Mouse (Mus musculus): ENCODE measurements around the gene Paqr6.
A peak's percentile ranks its signal among the peaks of the same experiment; 100 is the strongest.
"Not testable (repeated sequence)": the region's sequence is repeated elsewhere in the genome, so short reads cannot be mapped to it uniquely, and the experiment has no call there.

Gene Paqr6

GRCm38 (mm10) chr3:88366830-88367428 is 2.5 kb downstream of the Paqr6 start:
- not testable (repeated sequence) for DNase-seq (ENCODE audit: low read depth)

DNA sequence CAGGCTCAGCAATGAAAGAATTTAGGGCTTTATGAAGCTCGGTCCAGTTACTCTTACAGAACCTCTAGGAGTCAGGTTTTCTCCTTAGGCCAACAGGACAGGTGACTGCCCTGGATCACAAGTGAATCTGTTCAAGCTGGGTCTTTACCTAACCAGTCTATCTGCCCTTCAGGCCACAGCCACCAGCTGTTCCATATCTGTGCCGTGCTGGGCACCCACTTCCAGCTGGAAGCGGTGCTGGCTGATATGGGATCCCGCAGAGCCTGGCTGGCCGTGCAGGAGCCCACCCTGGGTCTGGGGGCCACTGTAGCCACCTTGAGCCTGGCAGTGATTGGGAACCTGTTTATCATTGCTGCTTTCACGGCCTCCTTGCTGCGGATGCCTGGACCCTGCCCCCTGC is 3.1 kb downstream of the Paqr6 start:
- not testable (repeated sequence) for DNase-seq (ENCODE audit: low read depth)

DNA sequence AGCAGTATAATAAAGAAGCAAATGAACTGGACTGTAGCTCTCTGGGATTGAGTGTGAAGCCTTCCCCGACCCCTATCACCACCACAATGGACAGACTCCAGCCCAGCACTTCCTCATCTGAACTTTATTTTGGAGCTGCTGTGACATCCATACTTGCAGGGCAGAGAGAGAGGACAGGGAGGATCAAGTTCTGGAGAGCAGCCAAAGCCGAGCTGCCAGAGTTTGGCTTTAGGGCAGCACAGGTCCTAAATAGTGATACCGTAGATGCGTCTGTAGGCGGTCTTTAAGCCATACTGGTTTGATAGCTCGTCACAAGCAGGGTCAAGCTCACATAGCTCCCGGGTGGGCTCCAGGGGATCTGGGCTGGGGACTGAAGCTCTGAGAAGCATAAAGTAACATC is 4.1 kb downstream of the Paqr6 start:
- DNase-seq (ENCODE audit: low read depth): not testable (repeated sequence)

DNA sequence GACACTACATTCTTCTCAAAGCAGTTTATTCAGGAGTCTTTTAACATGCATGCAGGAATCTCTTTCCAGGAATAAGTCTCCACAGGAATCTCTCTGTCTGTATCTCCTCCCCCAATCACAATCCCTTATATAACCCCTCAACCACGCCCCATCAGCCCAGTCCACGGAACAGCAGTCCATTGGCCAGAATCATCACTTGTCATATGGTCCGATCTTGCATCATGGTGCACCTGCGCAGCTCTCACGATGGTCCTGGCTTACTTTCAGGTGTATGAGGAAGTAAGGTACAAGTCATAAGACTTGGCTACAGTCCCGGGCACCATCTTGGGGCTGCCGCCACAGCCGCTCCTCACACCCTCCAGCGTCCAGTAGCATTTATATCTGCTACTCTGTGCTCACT is 8.3 kb downstream of the Paqr6 start, which contains the start of gene Bglap3:
Gene Bglap3 (minus strand): TSS at position 101 of the 400 bp plus-strand sequence.
- not testable (repeated sequence) for DNase-seq (ENCODE audit: low read depth)

DNA sequence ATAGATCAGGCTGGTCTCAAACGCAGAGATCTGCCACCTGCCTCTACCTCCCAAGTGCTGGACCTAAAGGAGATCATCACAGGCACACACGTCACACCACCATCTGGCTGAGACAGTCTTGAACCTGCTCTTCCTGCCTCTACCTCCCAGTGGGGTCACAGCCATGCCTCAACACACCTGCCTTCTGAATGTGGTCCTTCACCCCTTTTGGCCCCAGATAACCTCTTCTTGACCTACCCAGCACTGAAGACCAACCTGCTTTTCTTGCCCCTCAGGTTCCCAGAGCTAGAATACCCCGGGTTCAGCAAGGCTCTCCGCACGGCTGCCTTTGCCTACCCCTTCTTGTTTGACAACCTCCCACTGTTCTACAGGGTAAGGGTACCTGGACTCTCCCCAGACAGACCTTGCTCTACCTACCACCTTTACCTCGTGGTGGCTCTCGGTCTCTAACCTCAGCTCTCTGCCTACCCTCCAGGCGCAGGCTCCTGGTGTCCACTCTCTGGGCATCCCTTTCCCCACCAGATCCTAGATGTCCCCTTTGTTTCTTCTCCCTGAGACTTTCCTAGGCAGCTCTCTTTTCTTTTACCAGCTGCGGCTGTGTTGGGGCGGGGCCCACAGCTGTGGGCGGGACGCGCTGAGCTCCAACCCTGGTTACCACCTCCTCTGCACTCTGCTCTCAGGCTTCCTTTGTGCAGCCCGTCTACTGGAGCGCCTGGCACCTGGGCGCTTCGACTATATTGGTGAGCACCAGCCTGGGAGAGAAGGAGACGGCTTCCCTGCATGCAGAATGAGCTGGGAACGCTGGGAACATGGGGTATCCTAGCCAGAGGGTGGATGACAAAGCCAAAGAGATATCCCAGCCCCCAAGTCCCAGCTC is 11.6 kb downstream of the Paqr6 start:
- DNase-seq (ENCODE audit: low read depth): not testable (repeated sequence)

DNA sequence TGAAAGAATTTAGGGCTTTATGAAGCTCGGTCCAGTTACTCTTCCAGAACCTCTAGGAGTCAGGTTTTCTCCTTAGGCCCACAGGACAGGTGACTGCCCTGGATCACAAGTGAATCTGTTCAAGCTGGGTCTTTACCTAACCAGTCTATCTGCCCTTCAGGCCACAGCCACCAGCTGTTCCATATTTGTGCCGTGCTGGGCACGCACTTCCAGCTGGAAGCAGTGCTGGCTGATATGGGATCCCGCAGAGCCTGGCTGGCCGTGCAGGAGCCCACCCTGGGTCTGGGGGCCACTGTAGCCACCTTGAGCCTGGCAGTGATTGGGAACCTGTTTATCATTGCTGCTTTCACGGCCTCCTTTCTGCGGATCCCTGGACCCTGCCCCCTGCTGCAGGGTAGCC is 12.3 kb downstream of the Paqr6 start:
- not testable (repeated sequence) for DNase-seq (ENCODE audit: low read depth)

- DNase-seq (ENCODE audit: low read depth): peak; percentile 14
These were observed 14.2 kb downstream of the Paqr6 start, which contains the start of gene Bglap2 for GRCm38 (mm10) chr3:88378599-88378998. TSS of gene Bglap2 (minus strand) at chr3:88378699.

DNA sequence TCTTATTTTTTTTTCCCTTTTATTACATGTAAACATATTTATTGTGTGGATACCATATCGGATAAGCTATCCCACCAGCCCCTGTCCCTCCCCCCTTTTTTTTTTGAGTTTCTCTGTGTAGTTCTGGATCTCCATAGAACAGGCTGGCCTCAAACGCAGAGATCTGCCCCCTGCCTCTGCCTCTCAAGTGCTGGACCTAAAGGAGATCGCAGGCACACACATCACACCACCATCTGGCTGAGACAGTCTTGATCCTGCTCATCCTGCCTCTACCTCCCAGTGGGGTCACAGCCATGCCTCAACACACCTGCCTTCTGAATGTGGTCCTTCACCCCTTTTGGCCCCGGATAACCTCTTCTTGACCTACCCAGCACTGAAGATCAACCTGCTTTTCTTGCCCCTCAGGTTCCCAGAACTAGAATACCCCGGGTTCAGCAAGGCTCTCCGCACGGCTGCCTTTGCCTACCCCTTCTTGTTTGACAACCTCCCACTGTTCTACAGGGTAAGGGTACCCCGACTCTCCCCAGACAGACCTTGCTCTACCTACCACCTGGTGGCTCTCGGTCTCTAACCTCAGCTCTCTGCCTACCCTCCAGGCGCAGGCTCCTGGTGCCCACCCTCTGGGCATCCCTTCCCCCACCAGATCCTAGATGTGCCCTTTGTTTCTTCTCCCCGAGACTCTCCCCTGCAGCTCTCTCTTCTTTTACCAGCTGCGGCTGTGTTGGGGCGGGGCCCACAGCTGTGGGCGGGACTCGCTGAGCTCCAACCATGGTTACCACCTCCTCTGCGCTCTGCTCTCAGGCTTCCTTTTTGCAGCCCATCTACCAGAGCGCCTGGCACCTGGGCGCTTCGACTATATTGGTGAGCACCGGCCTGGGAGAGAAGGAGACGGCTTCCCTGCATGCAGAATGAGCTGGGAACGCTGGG is 17.3 kb downstream of the Paqr6 start:
- not testable (repeated sequence) for DNase-seq (ENCODE audit: low read depth)

DNA sequence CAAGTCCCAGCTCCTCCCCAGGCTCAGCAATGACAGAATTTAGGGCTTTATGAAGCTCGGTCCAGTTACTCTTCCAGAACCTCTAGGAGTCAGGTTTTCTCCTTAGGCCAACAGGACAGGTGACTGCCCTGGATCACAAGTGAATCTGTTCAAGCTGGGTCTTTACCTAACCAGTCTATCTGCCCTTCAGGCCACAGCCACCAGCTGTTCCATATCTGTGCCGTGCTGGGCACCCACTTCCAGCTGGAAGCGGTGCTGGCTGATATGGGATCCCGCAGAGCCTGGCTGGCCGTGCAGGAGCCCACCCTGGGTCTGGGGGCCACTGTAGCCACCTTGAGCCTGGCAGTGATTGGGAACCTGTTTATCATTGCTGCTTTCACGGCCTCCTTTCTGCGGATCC is 18.0 kb downstream of the Paqr6 start:
- not testable (repeated sequence) for DNase-seq (ENCODE audit: low read depth)

GRCm38 (mm10) chr3:88384364-88384763 is 20.0 kb downstream of the Paqr6 start, which contains the start of gene Bglap:
TSS of gene Bglap (minus strand) at chr3:88384464.
- DNase-seq (ENCODE audit: low read depth): no peak

DNA sequence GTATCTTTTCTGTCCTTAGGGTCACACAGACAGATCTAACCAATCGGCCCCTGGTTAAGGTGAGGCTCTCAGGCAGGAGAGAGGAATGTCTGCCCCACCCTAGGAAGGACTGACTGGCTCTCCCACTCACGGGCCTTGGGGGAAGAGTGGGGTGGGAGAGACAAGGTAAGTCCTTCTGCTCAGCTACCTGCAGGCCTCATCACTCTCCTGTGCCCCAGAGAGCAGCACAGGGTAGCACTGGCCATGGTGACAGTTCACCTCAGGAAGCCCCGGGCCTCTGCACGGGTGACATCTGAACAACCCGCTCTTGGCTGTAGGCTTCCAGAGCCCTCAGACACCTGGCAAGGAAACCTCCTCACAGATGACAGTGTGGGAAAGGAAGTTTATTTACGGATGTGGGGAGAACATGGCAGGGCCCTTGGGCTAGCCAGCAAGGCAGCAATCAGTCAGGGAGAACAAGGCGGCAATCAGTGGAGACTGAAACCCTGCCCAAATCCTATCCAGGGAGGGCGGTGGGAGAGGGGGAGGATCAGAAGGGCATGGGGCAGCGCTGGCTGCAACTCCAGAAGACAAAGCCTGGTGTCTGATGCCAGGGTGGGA is 29.5 kb downstream of the Paqr6 start:
- no peak for DNase-seq (ENCODE audit: low read depth)

- DNase-seq (ENCODE audit: low read depth): no peak
These were observed 30.9 kb downstream of the Paqr6 start for GRCm38 (mm10) chr3:88395288-88395687.

DNA sequence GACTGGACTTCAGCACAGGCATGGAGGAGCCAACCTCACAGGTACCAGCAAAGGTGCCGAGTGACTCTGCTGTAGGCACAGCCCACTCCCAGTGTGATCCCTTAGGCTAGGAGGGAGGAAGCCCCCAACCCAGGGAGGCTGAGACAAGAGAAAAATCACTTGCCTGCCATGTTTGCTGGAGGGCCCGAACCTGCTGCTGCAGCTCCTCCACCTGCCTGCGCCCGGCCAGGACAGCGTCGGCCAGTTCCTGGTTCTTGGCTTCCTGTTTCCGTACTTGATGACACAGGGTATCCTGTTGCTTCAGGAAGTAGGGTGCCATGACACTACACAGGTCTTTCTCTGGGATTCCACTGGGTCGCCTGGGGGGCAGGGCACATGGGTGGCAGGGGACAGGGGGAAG is 31.4 kb downstream of the Paqr6 start:
- no peak for DNase-seq (ENCODE audit: low read depth)

DNA sequence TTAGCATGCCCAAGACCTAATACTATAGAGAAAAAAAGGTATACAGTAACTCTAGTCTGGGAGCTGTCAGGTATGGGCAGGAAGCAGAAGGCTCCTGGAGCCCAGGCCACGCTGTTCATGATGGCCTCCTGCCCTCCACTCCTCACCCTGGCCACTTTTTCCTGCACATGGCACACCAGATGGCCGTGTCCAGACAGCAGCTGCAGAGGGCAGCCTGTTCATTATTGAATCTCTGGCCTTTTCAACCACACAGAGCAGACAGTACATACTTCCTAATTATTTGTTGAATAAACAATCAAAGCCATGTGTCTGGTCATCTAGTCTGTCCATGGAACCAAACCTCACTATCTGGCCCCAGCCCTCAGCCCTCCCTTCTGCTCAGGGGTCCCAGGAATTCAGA is 34.3 kb downstream of the Paqr6 start:
- no peak for DNase-seq (ENCODE audit: low read depth)

DNA sequence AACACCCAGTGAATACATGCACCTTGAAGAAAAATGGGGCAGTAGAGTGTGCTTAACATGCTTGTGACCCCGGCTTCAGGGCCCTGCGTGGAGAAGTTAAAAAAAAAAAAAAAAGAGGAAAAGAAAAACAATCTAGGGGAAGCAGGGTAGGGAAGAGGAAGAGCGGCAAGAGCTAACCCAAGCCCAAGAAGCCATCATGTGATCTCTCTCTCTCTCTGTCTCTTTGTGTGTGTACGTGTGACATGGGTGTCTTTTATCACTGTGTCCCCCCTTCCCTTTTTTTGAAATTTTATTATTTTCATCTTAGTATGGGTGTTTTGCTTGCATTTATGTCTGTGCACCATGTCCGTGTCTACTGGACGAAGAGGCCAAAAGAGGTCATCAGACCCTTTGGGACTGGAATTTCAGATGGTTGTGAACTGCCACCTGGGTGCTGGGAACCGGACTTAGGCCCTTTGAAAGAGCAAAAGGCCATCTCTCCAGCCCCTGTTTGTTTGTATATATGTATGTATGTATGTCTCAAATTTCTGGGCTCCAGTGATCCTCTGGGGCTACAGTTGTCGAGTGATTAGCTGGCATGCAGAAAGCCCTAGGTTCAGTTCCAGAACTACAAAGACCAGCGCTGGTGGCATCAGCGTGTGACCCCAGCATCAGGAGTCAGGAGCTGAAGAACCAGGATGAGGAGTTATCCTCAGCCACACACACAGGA is 39.3 kb downstream of the Paqr6 start:
- no peak for DNase-seq (ENCODE audit: low read depth)

- DNase-seq (ENCODE audit: low read depth): peak; percentile 93
These were observed 42.7 kb downstream of the Paqr6 start for GRCm38 (mm10) chr3:88407090-88407489.

- DNase-seq (ENCODE audit: low read depth): no peak
These were observed 43.1 kb downstream of the Paqr6 start for GRCm38 (mm10) chr3:88407529-88407928.

GRCm38 (mm10) chr3:88408953-88409352 is 44.6 kb downstream of the Paqr6 start:
- peak; percentile 19 for DNase-seq (ENCODE audit: low read depth)

- peak; percentile 97 for DNase-seq (ENCODE audit: low read depth)
These were observed 45.6 kb downstream of the Paqr6 start, which contains the start of gene Pmf1 for GRCm38 (mm10) chr3:88409741-88410644. TSS of gene Pmf1 (minus strand) at chr3:88410331.

GRCm38 (mm10) chr3:88410645-88411031 is 46.3 kb downstream of the Paqr6 start:
- no peak for DNase-seq (ENCODE audit: low read depth)

All from 416B (cell line).